Mouse (Mus musculus): ENCODE measurements around the gene Ablim1. TPM values are rescaled to one million over a fixed set of nuclear protein-coding genes. Genes with fewer than 3 reads are reported as not detected.

The Ablim1 gene
- polyA plus RNA-seq, 1 experiment from 2014 or later: 116 TPM

- 26% methylated on average over 13 of the region's 13 CpGs for WGBS
- peak overlapping the region; percentile 84 for H3K27ac ChIP-seq
Measured at GRCm38 (mm10) chr19:57272824-57273613, 41.7 kb downstream of the Ablim1 start.

GRCm38 (mm10) chr19:57271757-57272156, 43.0 kb downstream of the Ablim1 start:
- Histone ChIP-seq H3K27ac (peak overlapping the region; percentile 84; the same call in 1 of the 2 replicates), H3K27me3 (no peaks in the 10 kb centered on the region)
- WGBS: 75% methylated on average over 16 of the region's 16 CpGs

More at GRCm38 (mm10) chr19:57272824-57273613, 41.7 kb downstream of the Ablim1 start:
- Histone ChIP-seq H3K4me3 (peak overlapping the region; percentile 1; the same call in 1 of the 2 replicates), H3K4me1 (peaks cover 54% of the 10 kb centered on the region), H3K36me3 (no peaks in the 10 kb centered on the region), H3K9me3 (no peaks in the 10 kb centered on the region), H3K27me3 (no peaks in the 10 kb centered on the region), H3K9ac (no peak overlapping the region), H3K4me2 (peak overlapping the region; percentile 22)
- peak; percentile 59; the same call in 1 of the 2 replicates for ATAC-seq (ENCODE audit: insufficient number of reproducible peaks, low FRiP score, low TSS enrichment, low read depth)

GRCm38 (mm10) chr19:57270711-57271110, 44.0 kb downstream of the Ablim1 start:
- no peaks in the 10 kb centered on the region for H3K27me3 ChIP-seq
- H3K9ac ChIP-seq: no peak overlapping the region
- 84% methylated on average over 6 of the region's 6 CpGs for WGBS
- peaks cover 46% of the 10 kb centered on the region for H3K4me1 ChIP-seq
- H3K36me3 ChIP-seq: no peaks in the 10 kb centered on the region
- H3K27ac ChIP-seq: no peak overlapping the region
- H3K4me2 ChIP-seq: no peak overlapping the region
- no peak for ATAC-seq (ENCODE audit: insufficient number of reproducible peaks, low FRiP score, low TSS enrichment, low read depth)
- H3K4me3 ChIP-seq: no peak overlapping the region
- no peaks in the 10 kb centered on the region for H3K9me3 ChIP-seq

More at GRCm38 (mm10) chr19:57271757-57272156, 43.0 kb downstream of the Ablim1 start:
- Histone ChIP-seq H3K36me3 (no peaks in the 10 kb centered on the region), H3K4me1 (peaks cover 43% of the 10 kb centered on the region), H3K9me3 (no peaks in the 10 kb centered on the region), H3K9ac (no peak overlapping the region), H3K4me2 (no peak overlapping the region), H3K4me3 (no peak overlapping the region)
- no peak for ATAC-seq (ENCODE audit: insufficient number of reproducible peaks, low FRiP score, low TSS enrichment, low read depth)

- H3K4me1 ChIP-seq: peaks cover 38% of the 10 kb centered on the region
Measured at GRCm38 (mm10) chr19:57269791-57270190, 44.9 kb downstream of the Ablim1 start.

GRCm38 (mm10) chr19:57267531-57267930, 47.2 kb downstream of the Ablim1 start:
- Histone ChIP-seq H3K9ac (no peak overlapping the region), H3K4me1 (peaks cover 15% of the 10 kb centered on the region), H3K36me3 (no peaks in the 10 kb centered on the region), H3K4me2 (no peak overlapping the region), H3K9me3 (no peaks in the 10 kb centered on the region), H3K27me3 (no peaks in the 10 kb centered on the region), H3K27ac (peak overlapping the region; percentile 7; the same call in 1 of the 2 replicates), H3K4me3 (no peak overlapping the region)
- WGBS: 63% methylated on average over 5 of the region's 5 CpGs
- ATAC-seq (ENCODE audit: insufficient number of reproducible peaks, low FRiP score, low TSS enrichment, low read depth): no peak

More at GRCm38 (mm10) chr19:57269791-57270190, 44.9 kb downstream of the Ablim1 start:
- Histone ChIP-seq H3K9ac (no peak overlapping the region), H3K27me3 (no peaks in the 10 kb centered on the region), H3K4me3 (no peak overlapping the region), H3K36me3 (no peaks in the 10 kb centered on the region), H3K4me2 (no peak overlapping the region), H3K27ac (no peak overlapping the region), H3K9me3 (no peaks in the 10 kb centered on the region)
- ATAC-seq (ENCODE audit: insufficient number of reproducible peaks, low FRiP score, low TSS enrichment, low read depth): no peak
- WGBS: 59% methylated on average over 6 of the region's 6 CpGs

GRCm38 (mm10) chr19:57266374-57267085, 48.2 kb downstream of the Ablim1 start:
- Histone ChIP-seq H3K9ac (no peak overlapping the region), H3K9me3 (no peaks in the 10 kb centered on the region), H3K36me3 (no peaks in the 10 kb centered on the region), H3K4me2 (no peak overlapping the region), H3K4me1 (peaks cover 5% of the 10 kb centered on the region; the same call in 1 of the 2 replicates), H3K27me3 (no peaks in the 10 kb centered on the region), H3K27ac (peak overlapping the region; percentile 67), H3K4me3 (no peak overlapping the region)
- no peak for ATAC-seq (ENCODE audit: insufficient number of reproducible peaks, low FRiP score, low TSS enrichment, low read depth)
- 59% methylated on average over 10 of the region's 10 CpGs for WGBS

GRCm38 (mm10) chr19:57264296-57264947, 50.3 kb downstream of the Ablim1 start:
- ATAC-seq (ENCODE audit: insufficient number of reproducible peaks, low FRiP score, low TSS enrichment, low read depth): no peak
- 57% methylated on average over 15 of the region's 15 CpGs for WGBS
- peaks cover 5% of the 10 kb centered on the region; the same call in 1 of the 2 replicates for H3K4me1 ChIP-seq

GRCm38 (mm10) chr19:57257801-57258200, 56.9 kb downstream of the Ablim1 start:
- WGBS: 84% methylated on average over 12 of the region's 12 CpGs
- Histone ChIP-seq H3K4me1 (peaks cover 4% of the 10 kb centered on the region; the same call in 1 of the 2 replicates), H3K4me3 (no peak overlapping the region), H3K27me3 (no peaks in the 10 kb centered on the region), H3K9me3 (no peaks in the 10 kb centered on the region), H3K36me3 (no peaks in the 10 kb centered on the region), H3K27ac (no peak overlapping the region), H3K9ac (no peak overlapping the region), H3K4me2 (no peak overlapping the region)
- no peak for ATAC-seq (ENCODE audit: insufficient number of reproducible peaks, low FRiP score, low TSS enrichment, low read depth)

More at GRCm38 (mm10) chr19:57264296-57264947, 50.3 kb downstream of the Ablim1 start:
- H3K27me3 ChIP-seq: no peaks in the 10 kb centered on the region
- H3K4me2 ChIP-seq: no peak overlapping the region
- H3K9ac ChIP-seq: no peak overlapping the region
- H3K36me3 ChIP-seq: no peaks in the 10 kb centered on the region
- H3K27ac ChIP-seq: no peak overlapping the region
- no peaks in the 10 kb centered on the region for H3K9me3 ChIP-seq
- no peak overlapping the region for H3K4me3 ChIP-seq

GRCm38 (mm10) chr19:57256666-57257065, 58.1 kb downstream of the Ablim1 start:
- Histone ChIP-seq H3K4me1 (peaks cover 10% of the 10 kb centered on the region), H3K9ac (no peak overlapping the region), H3K36me3 (no peaks in the 10 kb centered on the region), H3K4me3 (no peak overlapping the region), H3K27ac (no peak overlapping the region), H3K27me3 (no peaks in the 10 kb centered on the region), H3K4me2 (no peak overlapping the region), H3K9me3 (no peaks in the 10 kb centered on the region)
- 46% methylated on average over 9 of the region's 9 CpGs for WGBS
- ATAC-seq (ENCODE audit: insufficient number of reproducible peaks, low FRiP score, low TSS enrichment, low read depth): no peak

- Histone ChIP-seq H3K4me2 (no peak overlapping the region), H3K9ac (no peak overlapping the region), H3K4me3 (no peak overlapping the region), H3K4me1 (peaks cover 10% of the 10 kb centered on the region), H3K9me3 (no peaks in the 10 kb centered on the region), H3K27ac (no peak overlapping the region), H3K27me3 (no peaks in the 10 kb centered on the region), H3K36me3 (no peaks in the 10 kb centered on the region)
- 75% methylated on average over 8 of the region's 8 CpGs for WGBS
- no peak for ATAC-seq (ENCODE audit: insufficient number of reproducible peaks, low FRiP score, low TSS enrichment, low read depth)
Measured at GRCm38 (mm10) chr19:57255157-57255556, 59.6 kb downstream of the Ablim1 start.

GRCm38 (mm10) chr19:57252692-57253448, 61.8 kb downstream of the Ablim1 start:
- Histone ChIP-seq H3K9me3 (no peaks in the 10 kb centered on the region), H3K9ac (no peak overlapping the region), H3K4me1 (peaks cover 10% of the 10 kb centered on the region), H3K4me2 (no peak overlapping the region), H3K4me3 (no peak overlapping the region), H3K27me3 (no peaks in the 10 kb centered on the region), H3K27ac (no peak overlapping the region), H3K36me3 (no peaks in the 10 kb centered on the region)
- no peak for ATAC-seq (ENCODE audit: insufficient number of reproducible peaks, low FRiP score, low TSS enrichment, low read depth)
- 51% methylated on average over 9 of the region's 9 CpGs for WGBS
